Mouse (Mus musculus): ENCODE data around the gene Prdm15.
A peak's percentile ranks its signal among the peaks of the same experiment; 100 is the strongest.

The Prdm15 gene

GRCm38 (mm10) chr16:97752316-97752941, 99.2 kb downstream of the Prdm15 start:
- DNase-seq (ENCODE audit: low read depth, low spot score), result no peak

- peak; percentile 35 for DNase-seq (ENCODE audit: low read depth, low spot score)
Measured at GRCm38 (mm10) chr16:97751884-97752283, 99.8 kb downstream of the Prdm15 start.

GRCm38 (mm10) chr16:97748421-97748820, 103.2 kb downstream of the Prdm15 start:
- no peak for DNase-seq (ENCODE audit: low read depth, low spot score)

All from mesoderm, embryonic 11.5 days (tissue).